Mouse (Mus musculus): ENCODE results near the gene Ms4a10. TPM values are rescaled to one million over a fixed set of nuclear protein-coding genes. Genes with fewer than 3 reads are reported as not detected.

The Ms4a10 gene
- total and polyA plus RNA-seq, 2 experiments from 2014 or later = 0.22 TPM; not detected in 1

DNA sequence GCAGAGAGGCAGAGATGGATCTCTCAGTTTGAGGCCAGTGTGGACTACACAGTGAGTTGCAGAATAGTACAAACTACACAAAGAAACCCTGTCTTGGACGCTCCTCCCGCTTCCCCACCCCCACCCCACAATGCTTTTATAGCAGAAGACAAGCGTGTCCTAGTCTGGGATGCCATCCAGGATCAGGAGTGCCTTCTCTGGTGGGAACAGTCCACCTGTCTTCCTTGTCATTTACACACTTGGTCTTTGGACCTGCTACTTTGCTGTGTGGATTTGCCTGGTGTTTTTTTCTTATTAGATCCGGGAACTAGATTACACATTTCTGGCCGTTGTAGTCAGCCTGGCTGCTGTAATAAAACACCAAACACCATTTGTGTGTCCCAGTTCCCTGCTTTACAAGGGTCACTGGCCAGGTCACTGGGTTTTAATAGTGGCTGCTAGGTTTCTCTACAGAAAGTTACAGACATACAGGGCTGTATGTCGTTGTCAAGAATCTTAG is 48.3 kb downstream of the Ms4a10 start:
- TF ChIP-seq CTCF (IDR thresholded peaks at IDR 0.05; ENCODE audit: low read depth) (no peak), EP300 (IDR thresholded peaks at IDR 0.05; ENCODE audit: low read depth) (no peak)
- no peaks in the 10 kb centered on the region for H3K36me3 ChIP-seq (replicated peaks; ENCODE audit: control insufficient read depth, insufficient read depth, low read length)
- no peak overlapping the region for H3K9ac ChIP-seq (replicated peaks; ENCODE audit: low read depth, low read length)
- ATAC-seq (ENCODE audit: insufficient read depth, low read depth) (no peak), DNase-seq (ENCODE audit: low spot score) (no peak)
- no peaks in the 10 kb centered on the region for H3K4me1 ChIP-seq (ENCODE audit: control insufficient read depth, insufficient read depth)
- WGBS = 49% methylated on average over 6 of the region's 6 CpGs
- H3K4me2 ChIP-seq (ENCODE audit: low read depth, low read length) = no peak overlapping the region
- H3K4me3 ChIP-seq (ENCODE audit: low read depth, low read length) = no peak overlapping the region
- no peaks in the 10 kb centered on the region for H3K9me3 ChIP-seq (replicated peaks; ENCODE audit: control insufficient read depth, low read length)
- H3K27ac ChIP-seq (ENCODE audit: low read depth) = peak overlapping the region; percentile 5; the same call in 1 of the 2 replicates
- H3K27me3 ChIP-seq (ENCODE audit: control insufficient read depth, insufficient read depth, low read length) = no peaks in the 10 kb centered on the region

DNA sequence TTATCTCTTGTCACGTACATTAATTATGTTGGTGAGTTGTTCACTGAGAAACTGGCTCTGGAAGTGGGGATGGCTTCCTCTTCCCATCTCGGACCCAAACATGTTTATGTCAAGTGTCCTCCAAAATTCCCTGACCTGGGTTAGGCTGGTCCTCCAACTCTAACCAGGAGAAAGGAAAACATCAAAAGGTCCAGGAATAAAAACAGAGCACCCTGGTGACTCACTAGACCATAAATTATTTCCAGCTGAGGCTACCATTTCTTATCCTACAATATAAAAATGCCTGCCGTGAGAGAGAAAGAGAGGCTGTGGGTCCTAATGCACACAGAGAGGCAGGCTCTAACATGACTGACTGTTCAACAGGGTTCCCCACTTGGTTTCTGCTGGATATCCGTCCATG is 50.2 kb downstream of the Ms4a10 start:
- DNase-seq (ENCODE audit: low spot score) = no peak
- Histone ChIP-seq H3K36me3 (replicated peaks; ENCODE audit: control insufficient read depth, insufficient read depth, low read length) (no peaks in the 10 kb centered on the region), H3K4me3 (ENCODE audit: low read depth, low read length) (no peak overlapping the region), H3K4me2 (ENCODE audit: low read depth, low read length) (no peak overlapping the region), H3K9me3 (replicated peaks; ENCODE audit: control insufficient read depth, low read length) (no peaks in the 10 kb centered on the region), H3K4me1 (ENCODE audit: control insufficient read depth, insufficient read depth) (no peaks in the 10 kb centered on the region), H3K9ac (replicated peaks; ENCODE audit: low read depth, low read length) (no peak overlapping the region), H3K27ac (ENCODE audit: low read depth) (no peak overlapping the region), H3K27me3 (ENCODE audit: control insufficient read depth, insufficient read depth, low read length) (no peaks in the 10 kb centered on the region)
- 50% methylated on average over 4 of the region's 4 CpGs for WGBS
- TF ChIP-seq CTCF (IDR thresholded peaks at IDR 0.05; ENCODE audit: low read depth) (no peak), EP300 (IDR thresholded peaks at IDR 0.05; ENCODE audit: low read depth) (no peak)
- no peak for ATAC-seq (ENCODE audit: insufficient read depth, low read depth)

DNA sequence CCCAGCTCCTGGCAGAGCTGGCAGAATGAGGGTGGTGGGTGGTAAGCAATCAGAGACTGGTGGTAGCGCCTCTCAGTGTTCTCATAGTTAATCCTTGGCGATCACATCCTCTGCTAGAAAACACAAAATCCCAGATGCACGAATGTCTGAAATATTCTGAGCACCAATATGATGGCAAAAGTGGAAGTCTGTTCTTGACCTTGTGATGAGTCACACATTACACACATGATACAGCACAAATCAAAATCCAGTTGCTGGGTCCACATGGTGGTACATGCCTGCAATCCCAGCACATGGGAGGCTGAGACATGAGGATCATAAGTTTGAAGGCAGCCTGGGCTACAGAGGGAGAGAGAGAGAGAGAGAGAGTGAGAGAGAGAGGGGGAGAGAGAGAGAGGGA is 53.4 kb downstream of the Ms4a10 start:
- no peak overlapping the region for H3K9ac ChIP-seq (replicated peaks; ENCODE audit: low read depth, low read length)
- no peaks in the 10 kb centered on the region for H3K36me3 ChIP-seq (replicated peaks; ENCODE audit: control insufficient read depth, insufficient read depth, low read length)
- no peaks in the 10 kb centered on the region for H3K9me3 ChIP-seq (replicated peaks; ENCODE audit: control insufficient read depth, low read length)
- H3K27me3 ChIP-seq (ENCODE audit: control insufficient read depth, insufficient read depth, low read length) = no peaks in the 10 kb centered on the region
- DNase-seq (ENCODE audit: low spot score) (no peak), ATAC-seq (ENCODE audit: insufficient read depth, low read depth) (no peak)
- H3K4me3 ChIP-seq (ENCODE audit: low read depth, low read length) = no peak overlapping the region
- whole genome bisulfite sequencing = 69% methylated on average over 3 of the region's 3 CpGs
- no peaks in the 10 kb centered on the region for H3K4me1 ChIP-seq (ENCODE audit: control insufficient read depth, insufficient read depth)
- no peak overlapping the region for H3K27ac ChIP-seq (ENCODE audit: low read depth)
- no peak for TF ChIP-seq CTCF (IDR thresholded peaks at IDR 0.05; ENCODE audit: low read depth)
- TF ChIP-seq EP300 (IDR thresholded peaks at IDR 0.05; ENCODE audit: low read depth) = no peak
- no peak overlapping the region for H3K4me2 ChIP-seq (ENCODE audit: low read depth, low read length)

DNA sequence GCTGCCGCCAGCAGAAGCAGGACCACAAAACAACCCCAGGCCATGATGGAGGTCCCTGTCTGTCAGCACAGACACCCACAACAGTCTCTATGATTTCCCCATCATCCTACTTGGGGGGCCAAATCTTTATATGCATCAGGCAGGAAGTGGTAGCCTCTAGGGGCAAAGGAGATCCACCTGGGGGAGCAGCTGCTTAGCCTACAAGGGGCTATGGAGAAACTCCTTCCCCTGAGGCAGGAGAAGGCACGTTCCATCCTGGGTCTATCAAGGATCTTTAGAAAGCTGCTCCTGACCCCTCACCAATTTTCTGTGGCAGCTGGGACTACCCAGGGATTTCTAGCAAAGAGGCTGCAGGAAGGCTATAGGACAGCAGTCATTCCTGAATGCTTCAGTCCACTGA is 53.9 kb downstream of the Ms4a10 start, which contains the start of gene Zp1:
Gene Zp1 (minus strand): TSS at position 101 of the 400 bp plus-strand sequence.
- Histone ChIP-seq H3K4me2 (ENCODE audit: low read depth, low read length) (no peak within 1 kb of the TSS), H3K9me3 (replicated peaks; ENCODE audit: control insufficient read depth, low read length) (no peaks in the 10 kb centered on the region), H3K27ac (ENCODE audit: low read depth) (no peak within 1 kb of the TSS), H3K27me3 (ENCODE audit: control insufficient read depth, insufficient read depth, low read length) (no peaks in the 10 kb centered on the region), H3K9ac (replicated peaks; ENCODE audit: low read depth, low read length) (no peak within 1 kb of the TSS), H3K4me1 (ENCODE audit: control insufficient read depth, insufficient read depth) (no peaks in the 10 kb centered on the region), H3K4me3 (ENCODE audit: low read depth, low read length) (no peak within 1 kb of the TSS), H3K36me3 (replicated peaks; ENCODE audit: control insufficient read depth, insufficient read depth, low read length) (no peaks in the 10 kb centered on the region)
- WGBS = 62% methylated on average over 2 of the region's 2 CpGs
- no peak for DNase-seq (ENCODE audit: low spot score)
- TF ChIP-seq EP300 (IDR thresholded peaks at IDR 0.05; ENCODE audit: low read depth) (no peak), CTCF (IDR thresholded peaks at IDR 0.05; ENCODE audit: low read depth) (no peak)
- no peak for ATAC-seq (ENCODE audit: insufficient read depth, low read depth)

DNA sequence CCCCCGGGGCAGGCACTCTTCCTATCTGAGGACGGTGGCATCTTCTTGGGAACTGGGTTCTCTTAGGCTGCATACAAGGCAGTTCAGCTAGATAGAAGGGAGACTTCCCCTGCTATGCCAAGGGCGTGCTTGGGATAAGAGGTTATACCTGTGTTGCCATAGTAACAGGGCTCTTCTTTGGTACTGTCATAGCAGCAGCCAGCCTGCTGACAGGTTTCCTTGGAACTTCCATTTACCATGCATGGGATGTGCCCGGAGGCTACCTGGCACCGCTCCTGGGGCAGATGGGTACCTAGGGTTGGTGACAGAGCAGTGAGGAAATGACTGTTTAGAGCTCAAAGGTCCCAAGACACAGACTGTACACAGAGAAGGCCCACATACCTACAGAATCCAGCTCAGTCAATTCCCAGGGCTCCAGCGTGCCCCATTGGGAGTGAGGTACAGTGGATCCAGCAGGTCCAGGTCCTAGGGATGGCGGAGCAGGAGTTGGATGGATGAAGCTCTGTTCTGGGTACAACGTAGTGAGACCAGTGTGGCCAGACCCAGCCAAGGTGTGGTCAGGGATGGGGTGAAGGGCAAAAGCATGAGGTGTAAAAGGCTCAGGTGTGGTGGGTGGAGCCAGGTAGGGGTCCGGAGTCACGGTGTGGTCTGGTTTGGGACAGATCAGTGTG is 56.0 kb downstream of the Ms4a10 start:
- no peaks in the 10 kb centered on the region for H3K27me3 ChIP-seq (ENCODE audit: control insufficient read depth, insufficient read depth, low read length)
- H3K4me2 ChIP-seq (ENCODE audit: low read depth, low read length) = no peak overlapping the region
- no peak overlapping the region for H3K4me3 ChIP-seq (ENCODE audit: low read depth, low read length)
- no peaks in the 10 kb centered on the region for H3K9me3 ChIP-seq (replicated peaks; ENCODE audit: control insufficient read depth, low read length)
- WGBS = 85% methylated on average over 10 of the region's 10 CpGs
- no peak for TF ChIP-seq EP300 (IDR thresholded peaks at IDR 0.05; ENCODE audit: low read depth)
- no peak for TF ChIP-seq CTCF (IDR thresholded peaks at IDR 0.05; ENCODE audit: low read depth)
- H3K4me1 ChIP-seq (ENCODE audit: control insufficient read depth, insufficient read depth) = peaks cover 12% of the 10 kb centered on the region; the same call in 1 of the 2 replicates
- H3K27ac ChIP-seq (ENCODE audit: low read depth) = no peak overlapping the region
- no peak overlapping the region for H3K9ac ChIP-seq (replicated peaks; ENCODE audit: low read depth, low read length)
- no peak for ATAC-seq (ENCODE audit: insufficient read depth, low read depth)
- DNase-seq (ENCODE audit: low spot score) = no peak
- no peaks in the 10 kb centered on the region for H3K36me3 ChIP-seq (replicated peaks; ENCODE audit: control insufficient read depth, insufficient read depth, low read length)

DNA sequence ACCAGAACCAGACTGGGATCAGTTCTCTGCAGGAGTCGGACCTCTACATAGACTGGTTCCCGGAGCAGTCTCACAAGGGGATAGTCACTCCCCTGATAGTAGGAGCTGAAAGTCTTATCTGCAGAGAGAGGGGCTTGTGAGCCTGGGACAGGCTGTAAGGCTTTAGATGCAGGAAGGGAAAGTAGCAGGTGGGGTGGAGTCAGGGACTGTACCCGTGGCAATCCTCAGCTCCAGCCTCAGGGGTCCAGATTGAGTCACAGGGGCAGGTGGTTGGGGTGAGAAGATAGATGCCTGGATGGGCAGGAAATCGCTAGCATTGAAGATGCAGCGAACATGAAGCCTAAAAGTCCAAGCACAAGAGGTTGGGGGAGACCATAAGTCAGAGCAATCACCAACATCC is 58.0 kb downstream of the Ms4a10 start:
- Histone ChIP-seq H3K9me3 (replicated peaks; ENCODE audit: control insufficient read depth, low read length) (no peaks in the 10 kb centered on the region), H3K9ac (replicated peaks; ENCODE audit: low read depth, low read length) (no peak overlapping the region), H3K4me1 (ENCODE audit: control insufficient read depth, insufficient read depth) (peaks cover 18% of the 10 kb centered on the region; the same call in 1 of the 2 replicates), H3K4me2 (ENCODE audit: low read depth, low read length) (no peak overlapping the region), H3K27me3 (ENCODE audit: control insufficient read depth, insufficient read depth, low read length) (no peaks in the 10 kb centered on the region), H3K27ac (ENCODE audit: low read depth) (no peak overlapping the region), H3K4me3 (ENCODE audit: low read depth, low read length) (no peak overlapping the region), H3K36me3 (replicated peaks; ENCODE audit: control insufficient read depth, insufficient read depth, low read length) (no peaks in the 10 kb centered on the region)
- DNase-seq (ENCODE audit: low spot score) (no peak), ATAC-seq (ENCODE audit: insufficient read depth, low read depth) (no peak)
- 47% methylated on average over 5 of the region's 5 CpGs for WGBS
- TF ChIP-seq EP300 (IDR thresholded peaks at IDR 0.05; ENCODE audit: low read depth) = no peak
- no peak for TF ChIP-seq CTCF (IDR thresholded peaks at IDR 0.05; ENCODE audit: low read depth)
